Mouse (Mus musculus) frontal cortex, postnatal 25 days (tissue): ENCODE data around the gene Plekhg5.
"Not testable (repeated sequence)": the region's sequence is repeated elsewhere in the genome, so short reads cannot be mapped to it uniquely, and the experiment has no call there.

Source experiments
- DNase-seq, 2 experiments: peaks; one replicate each; pipeline ENCODE4 v3.0.0; 2022; ENCODE audit warnings: low spot score in 2 of 2

Plekhg5 gene

DNA sequence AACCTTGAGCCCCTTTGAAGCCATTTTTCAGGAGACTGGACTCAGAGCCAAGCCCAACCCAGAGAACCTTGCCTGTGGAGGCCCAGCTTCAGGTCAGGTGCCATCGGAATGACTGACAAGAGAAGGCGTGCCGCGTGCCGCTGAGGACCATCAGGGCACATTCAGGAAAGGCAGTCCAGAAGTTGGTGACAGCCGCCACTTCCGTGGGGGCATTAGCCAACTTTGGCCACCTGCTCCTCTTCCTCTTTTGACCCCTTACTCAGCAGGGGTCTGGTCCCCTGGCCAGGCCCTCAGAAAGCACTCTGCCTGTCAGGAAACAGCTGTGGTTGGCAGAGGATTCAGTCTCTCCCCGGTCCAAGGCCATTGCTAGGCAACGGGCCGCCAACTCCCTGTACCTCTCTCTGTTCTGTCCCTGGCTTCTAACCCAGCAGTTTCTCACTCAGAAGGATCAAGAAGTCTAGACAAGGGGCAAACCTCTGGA lies at the start of gene Plekhg5:
Gene Plekhg5 (plus strand): TSS at position 378 of the 481 bp plus-strand sequence.
- no peak for DNase-seq

DNA sequence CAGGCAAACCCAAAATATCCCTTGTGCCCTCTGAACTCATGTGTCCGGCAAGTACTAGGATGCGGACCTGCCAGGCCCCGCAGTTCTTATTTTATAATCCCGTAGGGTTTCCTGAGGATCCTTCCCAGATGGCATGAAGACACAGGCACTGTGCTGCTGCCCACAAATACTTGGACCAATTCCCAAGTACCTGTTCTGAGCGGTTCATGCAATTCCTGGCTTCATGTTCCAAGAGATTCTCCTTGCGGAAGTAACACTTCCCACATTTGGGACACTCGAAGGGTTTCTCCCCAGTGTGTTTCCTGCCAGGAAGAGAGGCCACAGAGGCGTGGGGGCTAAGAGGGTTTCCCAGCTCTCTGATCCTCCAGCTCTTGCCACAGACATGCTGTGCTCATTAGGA lies 49.8 kb upstream of the Plekhg5 start:
- DNase-seq = no peak

DNA sequence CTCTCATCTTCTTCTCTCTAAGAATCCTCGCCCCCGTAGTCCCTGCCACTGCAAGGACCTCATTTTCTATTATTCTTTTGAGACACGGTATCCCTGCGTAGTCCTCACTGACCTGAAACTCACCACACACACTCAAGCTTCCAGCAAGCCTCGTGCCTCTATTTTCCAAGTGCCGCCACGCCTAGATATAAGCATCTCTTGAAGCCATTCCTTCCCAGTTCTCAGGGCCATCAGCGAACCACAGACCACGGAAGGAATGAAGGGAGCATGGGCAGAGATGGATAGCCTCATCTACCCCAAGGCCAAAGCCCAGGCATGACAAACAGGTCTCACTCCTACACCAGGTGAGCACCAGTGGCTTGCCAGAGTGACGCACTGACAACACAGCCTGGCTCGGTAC lies 47.8 kb upstream of the Plekhg5 start:
- DNase-seq = no peak

DNA sequence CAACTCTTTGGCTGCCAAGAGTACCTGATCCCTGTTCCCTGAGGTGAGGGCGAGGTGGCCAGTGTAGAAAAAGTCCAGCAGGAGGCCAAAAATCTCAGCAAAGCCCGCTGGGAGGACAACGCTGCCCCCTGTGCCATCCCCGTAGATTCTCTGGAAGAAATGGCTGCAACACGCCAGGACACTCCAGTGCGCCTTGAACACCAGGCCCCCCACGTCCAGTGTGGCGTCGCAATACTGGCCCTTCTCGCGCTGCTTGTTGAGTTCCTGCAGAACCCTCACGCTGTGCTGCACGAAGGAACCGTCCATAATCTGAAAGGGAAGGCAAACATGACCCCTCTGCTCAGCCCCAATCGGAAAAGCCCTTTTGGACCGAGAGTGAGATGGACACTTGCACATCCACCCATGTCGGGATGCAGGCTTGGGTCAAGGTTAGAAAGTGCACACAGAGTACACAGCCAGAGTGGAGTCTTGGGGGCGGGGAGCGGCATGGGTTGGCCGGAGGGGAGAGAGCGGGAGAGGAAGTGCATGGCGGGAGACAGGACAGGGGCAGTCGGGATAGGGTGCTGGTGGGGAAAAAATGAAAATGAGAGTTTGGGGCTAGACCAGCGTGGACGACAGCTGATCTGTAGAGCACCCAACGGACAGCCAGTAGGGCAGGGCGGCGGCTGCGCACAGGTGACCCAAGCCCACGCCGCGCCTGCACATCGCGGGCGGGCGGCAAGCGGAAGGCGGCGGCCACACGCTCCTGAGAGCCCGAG lies 45.4 kb upstream of the Plekhg5 start:
- no peak for DNase-seq

DNA sequence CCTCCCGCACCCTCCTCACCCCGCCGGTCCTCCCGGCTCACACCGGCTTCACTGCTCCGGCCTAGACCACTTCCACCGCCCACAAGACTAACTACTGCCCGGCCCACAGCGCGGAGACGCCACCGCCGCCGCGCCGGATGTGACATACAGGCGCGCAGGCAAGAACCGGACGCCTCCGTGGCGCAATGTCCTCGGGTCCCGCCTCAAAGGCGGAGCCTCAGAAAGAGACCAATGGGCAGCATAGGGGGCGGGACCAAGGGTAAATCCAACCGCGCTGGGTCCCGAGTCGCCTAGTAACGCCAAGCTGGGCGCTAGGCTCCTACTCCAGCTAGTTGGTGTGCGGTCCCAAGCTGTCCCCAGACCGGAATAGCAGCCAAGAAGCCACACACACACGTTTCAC lies 44.8 kb upstream of the Plekhg5 start, which contains the start of gene Zbtb48:
Gene Zbtb48 (minus strand): TSS at position 148 of the 400 bp plus-strand sequence.
- DNase-seq = peak; percentile 93 to 94

- DNase-seq = no peak
These were observed 43.8 kb upstream of the Plekhg5 start for GRCm38 (mm10) chr4:152028456-152028855.

DNA sequence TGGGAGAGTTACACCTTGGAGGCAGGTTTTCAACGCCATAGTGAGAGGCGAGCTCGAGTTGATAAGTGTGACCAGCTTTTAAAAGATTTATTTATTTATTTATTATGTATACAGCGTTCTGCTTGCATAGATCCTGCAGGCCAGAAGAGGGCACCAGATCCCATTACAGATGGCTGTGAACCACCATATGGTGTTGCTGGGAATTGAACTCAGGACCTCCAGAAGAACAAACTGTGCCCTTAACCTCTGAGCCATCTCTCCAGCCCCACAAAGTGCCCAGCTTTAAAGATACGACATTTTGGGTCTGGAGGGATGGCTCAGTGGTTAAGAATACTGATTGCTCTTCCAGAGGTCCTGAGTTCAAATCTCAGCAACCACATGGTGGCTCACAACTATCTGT lies 43.2 kb upstream of the Plekhg5 start:
- DNase-seq = no peak

GRCm38 (mm10) chr4:152029997-152030396 lies 42.3 kb upstream of the Plekhg5 start:
- no peak for DNase-seq

DNA sequence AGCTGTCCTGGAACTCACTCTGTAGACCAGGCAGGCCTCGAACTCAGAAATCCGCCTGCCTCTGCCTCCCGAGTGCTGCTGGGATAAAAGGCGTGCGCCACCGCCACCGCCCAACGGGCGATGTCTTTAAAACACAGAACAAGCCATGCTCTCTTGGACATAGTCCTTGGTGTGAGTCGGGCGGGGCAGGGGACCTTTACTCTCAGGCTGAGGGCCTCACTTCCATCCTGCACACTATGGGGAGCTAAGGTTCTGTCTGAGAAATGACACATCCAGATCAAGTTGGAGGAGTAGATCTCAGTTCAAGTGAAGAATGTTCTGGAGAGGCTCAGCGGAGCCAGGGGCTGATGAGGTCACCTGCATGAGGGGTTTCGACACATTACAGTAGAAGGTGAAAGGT lies 39.4 kb upstream of the Plekhg5 start:
- no peak for DNase-seq

- not testable (repeated sequence) for DNase-seq
These were observed 35.8 kb upstream of the Plekhg5 start for GRCm38 (mm10) chr4:152036464-152036863.

GRCm38 (mm10) chr4:152038225-152038984 lies 33.9 kb upstream of the Plekhg5 start, which contains the start of gene Tas1r1:
Gene Tas1r1 (minus strand): TSS chr4:152038568.
- no peak for DNase-seq

- peak; percentile 83 to 91 for DNase-seq
These were observed 33.1 kb upstream of the Plekhg5 start, which contains the start of gene Nol9 for GRCm38 (mm10) chr4:152038985-152039830. Gene Nol9 (plus strand): TSS chr4:152039321.

- DNase-seq = no peak
These were observed 32.4 kb upstream of the Plekhg5 start for GRCm38 (mm10) chr4:152039831-152040310.

DNA sequence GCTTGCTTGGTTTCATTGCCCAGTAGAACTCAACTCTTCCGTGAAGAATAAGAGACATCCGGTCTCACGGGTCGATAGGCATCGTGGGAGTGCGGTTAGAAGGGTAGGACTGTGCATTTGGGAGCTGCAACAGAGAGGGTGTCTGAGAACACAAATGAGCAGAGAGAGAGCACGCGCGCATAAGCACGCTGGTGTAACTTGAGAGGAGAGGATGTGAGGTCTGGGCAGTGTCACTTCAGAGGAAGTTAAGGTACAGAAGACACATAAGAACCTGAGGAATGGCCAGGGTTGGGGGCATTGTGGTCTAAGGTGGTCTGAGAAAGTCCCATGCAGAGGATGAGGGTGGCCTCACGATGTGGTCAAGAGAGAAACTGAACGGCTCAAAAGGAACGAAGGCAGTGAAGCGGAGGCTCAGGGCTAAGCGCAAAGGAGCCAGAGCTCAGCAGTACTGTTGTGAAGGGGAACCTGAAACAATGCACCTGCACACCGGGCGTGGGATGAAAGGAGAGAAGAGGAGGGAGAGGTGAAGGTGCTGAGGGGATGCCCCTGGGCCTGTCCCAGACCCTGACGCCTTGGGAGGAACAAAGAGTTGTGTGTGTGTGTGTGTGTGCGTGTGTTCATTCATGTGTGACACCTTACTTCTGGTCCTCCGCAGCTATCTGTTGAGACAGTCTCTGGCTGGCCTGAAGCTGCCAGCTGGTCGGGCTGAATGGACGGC lies 30.2 kb upstream of the Plekhg5 start:
- no peak for DNase-seq

- DNase-seq = no peak
These were observed 29.1 kb upstream of the Plekhg5 start for GRCm38 (mm10) chr4:152043171-152043570.

- DNase-seq = no peak
These were observed 27.7 kb upstream of the Plekhg5 start for GRCm38 (mm10) chr4:152044609-152045008.

DNA sequence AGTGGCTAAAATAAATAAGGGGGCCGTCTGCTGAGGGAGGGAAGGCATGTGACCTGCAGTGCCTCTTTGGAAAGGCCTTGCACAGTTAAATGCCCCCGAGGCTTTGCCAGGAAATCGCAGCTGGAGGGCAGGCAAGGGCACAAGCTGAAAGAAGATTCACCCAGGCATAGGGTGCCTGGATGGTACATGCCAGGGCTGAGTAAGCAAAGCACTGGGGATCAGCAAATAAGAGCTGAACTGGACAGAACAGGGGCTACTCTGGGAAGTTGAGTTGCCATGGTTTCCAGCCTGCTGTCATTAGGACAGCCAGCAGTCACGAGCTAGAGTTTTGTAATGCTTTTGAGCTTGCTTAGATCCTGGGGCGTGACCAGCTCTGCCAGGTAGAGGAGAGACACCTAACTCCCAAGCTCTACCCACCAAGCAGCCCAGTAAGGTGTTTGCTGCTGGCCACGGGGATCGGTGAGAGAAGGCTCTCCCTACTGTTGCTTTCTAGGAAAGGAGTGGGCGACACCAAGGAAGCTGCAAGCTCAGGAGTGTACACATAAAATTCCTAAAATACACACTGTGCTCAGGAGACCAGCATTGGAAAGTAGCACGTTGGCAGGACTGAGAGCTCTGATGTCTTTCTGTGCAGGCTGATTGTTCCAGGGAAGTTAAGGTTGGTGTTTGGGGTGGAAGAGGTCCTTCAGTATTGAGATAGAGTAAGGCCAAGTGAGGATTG lies 9.7 kb upstream of the Plekhg5 start:
- DNase-seq = no peak

- DNase-seq = no peak
These were observed 5.0 kb upstream of the Plekhg5 start for GRCm38 (mm10) chr4:152067280-152067679.

GRCm38 (mm10) chr4:152068166-152068724 lies 4.1 kb upstream of the Plekhg5 start:
- no peak for DNase-seq

DNA sequence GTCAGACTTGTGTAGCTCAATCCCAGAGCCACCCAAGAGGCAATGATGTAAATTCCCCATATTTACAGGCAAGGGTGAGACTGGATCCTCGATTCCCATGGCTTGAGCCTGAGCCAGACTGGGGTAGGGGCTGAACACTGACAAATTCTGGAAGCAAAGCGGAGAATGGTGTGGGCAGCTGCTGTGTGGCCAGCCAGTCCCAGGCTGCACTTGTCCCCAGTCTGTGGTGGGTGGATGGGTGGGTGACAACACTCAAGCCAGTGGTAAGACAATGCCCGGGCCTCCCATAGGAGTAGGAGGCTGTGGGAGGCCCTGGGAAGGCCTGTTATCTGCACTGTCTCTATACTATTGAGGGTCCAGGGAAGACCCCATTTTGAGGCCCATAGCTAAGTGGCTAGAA lies 3.1 kb upstream of the Plekhg5 start:
- DNase-seq = no peak
